Mouse (Mus musculus) brain, embryonic 18.5 days (tissue): Measurements from ENCODE around the gene Ccdc78.
"Not testable (repeated sequence)": the region's sequence is repeated elsewhere in the genome, so short reads cannot be mapped to it uniquely, and the experiment has no call there.

Experiments used
- DNase-seq: peaks from one replicate; pipeline ENCODE4 v3.0.0-alpha.2; 2012; ENCODE audit warnings: low read depth, low spot score

The Ccdc78 gene

DNA sequence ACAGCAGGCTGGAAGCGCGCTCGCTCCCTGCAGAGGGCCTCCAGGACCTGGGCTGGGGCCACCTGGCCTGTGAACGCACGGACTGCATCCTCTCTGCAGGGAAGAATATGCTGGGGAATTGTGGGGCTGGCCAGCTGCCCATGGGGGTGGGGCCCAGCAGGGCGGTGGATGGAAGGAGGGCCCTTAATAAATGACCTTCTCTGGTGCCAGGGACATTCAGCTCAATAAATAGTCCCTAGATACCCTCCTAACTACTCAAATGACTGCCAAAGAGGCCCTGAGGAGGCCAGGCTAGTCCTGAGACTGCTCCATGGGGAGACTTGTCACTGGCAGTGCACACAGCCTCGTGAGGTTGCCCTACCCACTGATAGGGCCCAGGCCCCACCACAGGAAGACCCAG is 3.3 kb upstream of the Ccdc78 start:
- DNase-seq = no peak

DNA sequence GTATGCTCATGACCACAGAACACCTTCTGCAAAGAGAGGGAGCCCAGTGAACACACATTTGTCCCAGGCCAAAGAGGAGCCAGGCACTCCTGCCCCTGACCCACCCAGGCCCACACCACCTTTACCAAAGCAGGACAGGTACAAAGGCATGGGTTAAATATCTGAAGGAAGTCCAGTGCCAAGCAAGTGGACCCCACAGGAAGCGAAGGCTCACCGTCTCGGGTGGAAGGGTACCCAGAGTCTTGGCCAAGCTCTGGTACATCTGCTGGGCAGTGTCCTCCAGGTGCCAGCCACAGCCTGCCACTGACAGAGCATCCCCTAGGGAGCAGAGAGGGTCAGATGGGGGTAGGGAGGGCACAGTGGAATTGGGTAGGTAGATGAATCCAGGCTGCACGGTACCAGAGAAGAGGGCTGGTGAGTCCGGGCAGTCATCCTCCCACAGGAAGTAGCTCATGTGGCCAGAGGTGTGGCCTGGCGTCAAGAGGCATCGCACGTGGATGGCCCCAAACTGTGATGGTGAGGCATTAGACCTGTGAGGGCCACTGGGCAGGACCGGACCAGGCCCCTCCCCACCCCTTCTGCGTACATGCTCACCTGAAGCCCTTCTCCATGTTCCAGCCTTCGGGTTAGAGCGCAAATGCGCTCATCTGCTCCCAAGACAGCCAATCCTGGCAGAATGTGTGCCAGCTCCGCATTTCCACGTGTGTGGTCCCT is 2.4 kb upstream of the Ccdc78 start:
- DNase-seq = no peak

DNA sequence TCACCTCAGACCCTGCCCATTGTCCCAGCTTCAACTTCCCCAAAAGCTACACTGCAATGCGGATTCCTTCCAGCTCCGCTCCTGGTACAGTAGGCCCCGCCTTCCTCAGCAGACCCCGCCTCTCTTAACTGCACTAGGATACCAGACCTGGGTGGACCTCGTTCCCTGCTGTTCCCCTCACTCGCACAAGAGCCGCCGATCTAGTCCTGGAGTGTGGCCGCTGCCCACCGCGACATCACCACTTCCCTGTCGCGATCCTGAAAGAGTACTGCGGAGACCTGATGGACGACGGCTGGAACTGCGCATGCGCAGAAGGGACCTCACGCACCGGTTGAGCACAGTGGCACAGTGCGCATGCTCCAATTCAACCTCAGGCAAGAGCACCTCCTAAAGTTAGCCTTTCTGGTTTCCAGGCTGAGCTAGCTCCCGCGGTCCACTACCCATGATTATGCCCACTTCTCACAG is 1.1 kb upstream of the Ccdc78 start, which contains the start of gene Haghl:
Gene Haghl, minus strand, starts transcription at position 393 of the 465 bp plus-strand sequence.
- DNase-seq = peak; percentile 85

DNA sequence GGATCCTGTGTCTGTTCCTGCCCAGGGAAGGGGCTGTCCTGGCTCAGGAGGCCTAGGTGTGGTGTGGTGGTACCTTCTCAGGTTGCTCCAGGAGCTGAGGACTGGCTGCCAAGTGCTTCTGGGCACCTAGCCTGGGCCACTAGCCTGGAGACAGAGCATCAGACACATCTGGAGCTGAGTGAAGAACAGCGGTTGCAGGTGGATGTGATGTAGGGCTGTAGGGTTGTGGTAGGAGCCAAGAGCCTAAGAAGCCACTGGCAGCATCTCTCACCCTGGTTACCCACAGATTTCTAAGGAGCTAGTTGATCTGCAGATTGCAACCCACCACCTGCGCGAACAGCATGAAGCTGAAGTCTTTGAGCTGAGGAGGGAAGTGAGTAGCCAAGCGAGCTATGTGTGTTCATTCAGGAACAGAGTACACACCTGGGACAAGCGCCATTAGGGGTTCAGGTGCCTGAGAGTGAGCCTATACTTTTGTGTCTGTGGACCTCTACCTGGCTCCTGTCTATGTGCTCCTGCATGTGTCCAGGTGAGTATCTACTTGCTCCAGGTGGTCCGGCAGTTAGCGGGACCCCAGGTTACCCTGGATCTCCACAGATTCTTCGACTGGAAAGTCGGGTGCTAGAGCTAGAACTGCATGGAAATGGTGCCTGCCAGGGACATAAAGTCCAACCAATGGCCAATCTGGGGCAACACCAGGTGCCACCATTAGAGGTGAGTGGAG is 563 bp downstream of the Ccdc78 start:
- no peak for DNase-seq

DNA sequence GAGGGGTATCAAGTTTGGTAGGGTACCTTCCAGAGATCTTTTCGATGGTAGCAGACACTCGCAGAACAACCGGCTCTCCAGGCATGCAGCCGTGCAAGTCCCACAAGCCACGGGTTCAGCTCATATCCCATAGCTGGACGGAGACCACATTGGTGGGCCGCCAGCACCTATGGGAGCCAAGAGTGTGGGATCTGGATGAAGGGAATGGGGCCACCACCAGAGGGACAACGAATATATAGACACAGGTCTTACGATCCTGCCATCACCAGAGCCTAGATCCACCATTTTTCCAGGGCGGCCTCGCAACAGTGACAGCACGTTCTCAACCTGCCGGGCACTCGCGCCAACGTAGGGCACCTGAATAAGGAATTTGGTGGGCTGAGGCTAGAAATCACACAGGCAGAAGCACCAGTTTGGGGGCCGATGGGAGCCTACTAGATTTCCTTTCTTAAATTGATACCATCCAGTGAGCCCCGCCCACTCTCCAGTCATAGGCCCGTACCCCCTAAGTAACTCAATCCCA is 5.0 kb downstream of the Ccdc78 start:
- no peak for DNase-seq

DNA sequence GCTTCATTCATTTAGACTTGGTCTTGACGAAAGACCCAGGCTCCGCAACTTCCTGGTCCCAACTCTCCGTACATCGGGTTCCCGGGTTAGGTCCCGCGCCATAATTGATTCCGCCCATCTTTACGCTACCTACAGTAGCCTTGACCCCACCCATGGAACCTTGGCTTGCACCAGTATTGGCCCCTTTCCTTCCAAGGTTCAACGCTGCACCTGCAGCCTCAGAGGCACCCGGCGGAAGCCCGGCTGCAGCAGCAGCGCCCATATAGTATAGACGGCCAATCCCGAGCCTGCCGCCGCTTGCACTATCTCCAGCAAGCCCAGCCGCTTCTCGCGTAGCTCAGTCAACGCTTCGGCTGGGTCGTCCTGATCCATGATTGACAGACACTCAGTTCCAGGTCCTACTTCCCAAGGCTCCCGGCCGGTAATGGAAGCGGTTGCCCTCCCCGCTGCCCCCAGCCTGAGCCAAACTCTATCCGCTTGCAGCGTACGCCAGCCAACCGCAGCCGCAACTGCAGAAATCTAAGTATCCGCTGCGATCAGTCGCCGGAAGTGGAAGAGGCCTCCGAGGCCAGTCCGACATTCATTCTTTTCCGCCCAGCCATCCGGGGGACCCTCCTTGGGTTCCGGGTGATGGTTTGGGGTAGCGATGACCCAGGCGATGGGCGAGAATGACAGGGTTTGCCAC is 5.6 kb downstream of the Ccdc78 start:
- DNase-seq = no peak

DNA sequence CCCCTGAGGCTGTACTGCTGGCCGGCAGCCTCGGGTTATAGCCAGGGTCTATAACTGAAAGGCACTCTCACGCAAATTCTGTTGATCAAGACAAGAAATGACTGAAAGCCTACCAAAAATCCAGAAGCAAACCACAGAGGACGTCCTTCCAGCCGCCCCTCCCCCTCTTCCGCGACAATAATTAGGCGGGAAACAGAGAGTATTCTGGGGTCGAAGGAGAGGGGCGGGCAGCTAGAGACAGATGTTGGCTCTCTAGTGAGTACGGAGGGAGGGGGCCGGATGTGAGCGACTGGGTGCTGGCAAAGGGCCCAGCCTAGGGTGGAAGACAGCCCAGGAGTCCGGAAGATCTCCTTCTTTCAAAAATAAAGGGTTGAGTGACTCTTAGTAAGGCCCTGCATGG is 6.2 kb downstream of the Ccdc78 start, which contains the start of gene Fam173a:
Gene Fam173a, minus strand, starts transcription at position 287 of the 400 bp plus-strand sequence.
- DNase-seq = no peak

DNA sequence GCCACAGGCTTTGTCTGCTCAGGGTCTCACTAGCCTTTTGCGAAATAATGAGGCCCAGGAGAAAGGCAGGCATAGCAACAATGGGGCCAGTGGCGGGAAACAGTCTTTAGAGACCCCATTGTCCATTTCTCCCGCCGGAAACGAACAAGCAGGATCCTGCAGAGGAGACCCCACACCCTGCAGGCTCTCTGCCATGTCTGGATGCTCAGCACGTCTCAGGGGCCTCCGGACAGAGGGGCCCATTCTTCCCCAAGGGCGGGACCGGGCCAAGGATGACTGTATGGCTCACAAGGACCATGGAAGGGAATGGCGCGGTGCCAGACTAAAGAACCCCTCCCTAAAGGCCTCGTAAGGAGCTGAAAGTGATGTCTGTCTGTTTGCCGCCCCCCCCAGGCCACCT is 7.8 kb downstream of the Ccdc78 start:
- no peak for DNase-seq

DNA sequence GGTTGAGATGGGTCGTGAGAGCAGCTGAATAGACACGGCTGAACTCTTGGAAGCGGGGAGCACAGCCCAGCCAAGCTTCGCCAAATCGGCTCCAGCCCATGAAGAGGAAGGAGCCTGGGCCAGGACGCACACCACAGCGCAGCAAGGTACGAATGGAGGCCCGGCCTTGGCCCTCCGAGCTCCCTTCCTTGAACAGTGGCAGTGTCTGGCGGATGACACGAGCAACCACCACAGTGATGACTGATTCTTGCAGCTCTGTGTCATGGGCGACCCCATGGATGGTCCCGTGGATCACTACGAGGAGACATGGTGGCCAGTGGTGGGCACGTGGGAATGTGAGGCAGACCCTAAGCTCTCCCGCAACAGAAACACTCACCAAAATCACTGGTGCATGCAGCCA is 8.6 kb downstream of the Ccdc78 start:
- no peak for DNase-seq

DNA sequence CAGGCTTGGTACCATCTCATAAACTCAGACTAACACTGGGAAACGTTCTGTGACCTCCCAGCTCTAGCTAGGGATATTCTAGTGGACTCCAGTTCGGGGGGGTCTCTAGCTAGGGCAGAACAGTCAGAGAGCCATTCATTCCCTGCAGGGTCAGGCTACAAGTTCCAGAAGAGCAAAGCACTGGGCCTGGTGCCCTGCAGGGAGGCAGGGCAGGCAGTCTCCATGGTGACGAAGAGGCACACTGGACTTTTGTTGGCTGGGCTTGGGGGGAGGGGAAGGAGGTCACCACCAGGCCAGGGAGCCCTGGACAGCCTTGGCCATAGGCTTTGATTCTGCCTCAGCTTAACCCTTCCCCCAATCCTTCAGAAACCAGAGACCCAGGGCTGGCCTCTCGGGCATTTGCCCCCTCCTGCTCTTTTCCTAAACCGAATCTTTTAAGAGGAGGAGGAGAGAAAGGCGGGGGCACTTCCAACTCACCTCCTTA is 9.3 kb downstream of the Ccdc78 start, which contains the start of gene AC134908.4:
Gene AC134908.4, minus strand, starts transcription at position 51 of the 484 bp plus-strand sequence.
- no peak for DNase-seq

DNA sequence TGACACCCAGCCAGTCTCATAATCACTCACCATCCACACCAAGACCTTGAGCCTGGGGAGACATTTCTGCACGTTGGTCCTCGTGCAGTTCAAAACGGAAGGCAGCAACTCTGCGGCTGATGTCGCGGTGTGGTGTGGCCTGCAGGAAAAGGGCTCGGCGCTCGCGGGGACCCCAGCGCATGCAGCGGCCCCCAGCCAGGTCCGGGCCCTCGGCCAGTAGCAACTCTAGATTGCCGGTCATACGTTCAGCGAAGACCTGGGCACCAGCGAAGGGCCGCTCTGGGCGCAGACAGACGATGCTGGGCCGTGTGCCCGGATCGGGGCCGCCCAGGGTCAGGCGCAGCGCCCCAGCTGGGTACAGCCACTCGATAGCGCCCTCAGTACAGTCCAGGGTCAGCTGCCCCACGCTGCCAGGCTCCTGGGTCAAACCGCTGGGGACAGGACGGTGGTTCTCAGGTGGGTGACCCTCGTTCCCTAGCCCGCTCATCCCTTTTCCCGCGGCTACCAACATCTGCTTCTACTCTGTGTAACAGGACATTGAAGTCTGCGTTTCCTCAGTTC is 9.9 kb downstream of the Ccdc78 start:
- no peak for DNase-seq

DNA sequence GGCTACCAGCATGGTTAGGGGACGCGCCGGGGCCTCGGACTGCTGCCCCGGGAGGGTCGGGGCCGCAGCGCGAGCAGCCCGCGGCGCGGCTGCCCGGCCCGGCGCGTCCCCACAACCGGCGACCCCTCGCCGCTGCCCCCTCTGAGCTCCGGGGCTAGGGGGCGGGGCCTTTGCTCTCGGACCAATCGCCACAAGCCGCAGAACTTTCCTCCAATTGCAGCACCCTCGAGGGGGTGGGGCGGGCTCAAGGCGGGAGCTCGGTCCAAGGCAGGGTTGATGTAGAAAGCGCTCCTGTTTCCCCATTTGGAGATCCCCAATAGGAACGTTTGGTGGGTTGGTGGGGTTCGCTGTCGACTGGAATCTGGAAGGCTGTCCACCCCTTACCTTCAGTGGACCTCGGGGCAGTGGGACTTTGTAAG is 10.6 kb downstream of the Ccdc78 start, which contains the start of gene Metrn:
Gene Metrn, minus strand, starts transcription at position 186 of the 419 bp plus-strand sequence.
- no peak for DNase-seq

DNA sequence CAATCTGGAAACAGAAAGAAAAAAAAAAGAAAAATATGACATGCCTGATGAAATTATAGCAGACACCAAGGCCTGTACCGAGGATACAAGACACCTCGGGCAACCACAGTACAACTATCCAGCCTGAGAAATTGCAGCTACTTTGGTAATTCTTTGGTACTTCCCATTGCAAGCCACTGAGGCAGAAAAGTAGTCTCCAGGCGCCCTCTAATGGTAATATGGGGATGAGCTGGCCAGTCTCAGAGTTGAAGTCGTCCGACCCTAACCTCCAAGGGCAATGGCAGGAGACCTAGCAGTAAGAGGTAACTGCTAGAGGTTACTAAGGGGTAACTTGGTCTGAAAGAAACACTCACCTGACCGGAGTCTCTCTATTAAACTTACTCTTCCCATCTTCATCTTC is 14.6 kb downstream of the Ccdc78 start:
- no peak for DNase-seq

DNA sequence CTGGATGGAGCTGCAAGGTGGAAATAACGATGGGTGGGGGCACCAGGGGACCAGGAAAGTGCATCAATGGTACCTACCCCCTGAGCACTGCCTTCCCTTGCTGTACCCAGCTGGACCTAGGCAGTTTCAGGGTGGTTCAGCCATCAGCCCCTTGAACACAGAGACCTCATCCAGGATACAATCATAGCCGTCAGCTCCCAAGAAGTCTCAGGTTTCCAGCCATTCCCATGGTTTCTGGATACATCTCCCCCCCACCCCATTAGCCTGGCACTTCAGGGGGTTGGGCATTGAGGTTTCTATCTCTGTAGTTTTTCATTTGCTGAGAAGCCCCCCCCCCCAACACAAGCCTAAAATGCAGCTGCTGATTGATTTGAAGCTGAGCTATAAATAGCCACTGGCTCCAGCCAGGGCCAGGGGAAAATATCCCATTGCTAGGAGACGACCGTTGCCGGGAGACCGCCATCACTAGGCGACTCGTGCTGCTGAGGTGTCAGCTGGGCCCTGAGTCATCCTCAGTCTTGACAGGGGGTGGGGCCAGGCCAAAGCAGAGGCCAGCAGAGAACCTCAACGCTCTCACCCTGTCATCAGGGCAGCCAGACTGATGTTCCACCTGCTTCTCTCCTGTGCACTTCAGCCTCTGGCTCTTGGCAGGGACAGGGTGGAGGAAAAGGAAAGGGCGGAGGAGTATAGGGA is 16.6 kb downstream of the Ccdc78 start:
- no peak for DNase-seq

DNA sequence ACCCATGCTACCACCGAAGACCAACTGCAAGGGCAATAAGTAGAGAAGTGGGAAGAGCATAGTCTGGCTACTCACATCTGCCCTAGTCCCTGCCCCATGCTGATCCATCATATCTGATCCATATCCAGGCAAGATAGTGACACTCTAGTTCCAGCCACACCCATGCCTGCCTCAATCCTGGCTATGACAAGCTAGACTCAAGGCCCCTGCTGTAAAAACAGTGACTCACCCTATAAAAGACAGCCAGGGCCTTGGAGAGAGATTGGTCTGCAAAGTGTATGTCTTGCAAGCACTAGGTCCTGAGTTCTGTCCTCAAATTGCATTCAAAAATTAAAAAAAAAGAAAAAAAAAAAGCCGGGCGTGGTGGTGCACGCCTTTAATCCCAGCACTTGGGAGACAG is 20.1 kb downstream of the Ccdc78 start:
- DNase-seq = no peak

DNA sequence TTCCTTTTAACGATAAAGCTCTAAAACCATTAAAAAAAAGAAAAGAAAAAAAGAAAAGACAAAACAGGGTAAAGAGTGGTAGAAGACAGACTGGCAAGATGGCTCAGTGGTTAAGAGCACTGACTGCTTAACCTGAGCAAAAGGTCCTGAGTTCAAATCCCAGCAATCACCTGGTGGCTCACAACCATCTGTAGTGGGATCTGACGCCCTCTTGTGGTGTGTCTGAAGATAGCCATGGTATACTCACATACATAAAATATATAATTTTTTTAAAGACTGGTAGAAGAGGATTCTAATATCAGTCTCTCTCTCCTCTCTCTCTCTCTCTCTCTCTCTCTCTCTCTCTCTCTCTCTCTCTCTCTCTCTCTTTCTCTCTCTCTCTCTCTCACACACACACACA is 21.1 kb downstream of the Ccdc78 start:
- DNase-seq = not testable (repeated sequence)

DNA sequence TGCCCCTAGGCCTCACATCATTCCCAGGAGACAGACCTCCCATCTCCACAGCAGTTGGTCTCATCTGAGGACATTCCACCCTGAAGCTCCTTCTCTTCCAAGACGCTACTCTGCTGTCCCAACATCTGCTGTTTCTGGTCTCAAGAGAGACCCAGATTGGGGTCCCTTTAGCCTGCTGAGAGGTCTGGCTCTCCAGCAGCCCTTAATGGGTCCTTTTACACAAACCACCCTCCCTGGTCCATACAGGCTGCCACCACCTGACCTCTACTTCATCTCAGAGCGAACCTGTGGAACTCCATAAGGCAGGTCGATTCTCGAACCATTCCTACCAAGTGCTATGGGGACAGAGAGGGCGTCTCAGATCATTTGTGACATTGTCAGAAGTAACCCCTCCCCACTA is 21.6 kb downstream of the Ccdc78 start:
- DNase-seq = no peak

DNA sequence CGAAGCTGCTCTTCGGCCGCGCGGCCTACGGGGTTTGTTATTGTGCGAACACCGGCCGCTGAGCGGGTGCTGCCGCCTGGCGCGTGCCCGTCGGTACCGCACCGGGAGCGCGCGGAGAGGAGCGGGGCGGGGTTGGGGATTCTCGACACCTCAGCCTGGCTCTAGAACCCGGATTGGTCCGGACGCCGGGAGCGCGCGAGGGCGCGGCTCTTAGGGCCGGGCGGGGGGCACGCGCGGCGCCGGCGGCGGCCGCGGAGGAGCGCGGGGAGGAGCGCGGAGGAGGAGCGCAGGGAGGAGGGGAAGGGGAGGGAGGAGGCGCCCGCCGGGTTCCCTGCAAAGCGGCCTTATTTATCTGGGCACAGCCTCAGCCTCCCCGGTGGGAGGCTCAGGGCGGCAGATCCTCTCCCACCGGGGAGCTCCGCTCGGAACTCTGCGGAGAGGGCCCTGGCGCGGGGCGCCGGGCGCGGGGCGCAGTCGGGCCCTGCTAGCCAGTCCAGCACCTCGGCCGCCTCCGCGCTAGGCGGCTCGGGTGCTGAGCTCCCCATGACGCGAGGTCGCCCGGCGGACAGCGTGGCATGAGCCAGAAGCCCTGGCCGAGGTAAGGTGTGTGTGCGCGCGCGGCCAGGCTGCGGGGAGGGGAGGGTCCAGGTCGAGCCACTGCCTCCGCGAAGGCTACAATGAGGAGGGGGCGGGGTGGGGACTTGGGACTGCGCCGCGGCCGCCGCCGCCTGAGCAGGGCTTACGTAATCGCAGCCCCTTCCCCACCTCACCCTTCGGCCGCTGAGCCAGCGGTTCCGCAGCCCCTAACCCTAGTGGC is 22.6 kb downstream of the Ccdc78 start, which contains the start of gene Fbxl16:
Gene Fbxl16, plus strand, starts transcription at position 297 of the 817 bp plus-strand sequence.
- peak; percentile 90 for DNase-seq

DNA sequence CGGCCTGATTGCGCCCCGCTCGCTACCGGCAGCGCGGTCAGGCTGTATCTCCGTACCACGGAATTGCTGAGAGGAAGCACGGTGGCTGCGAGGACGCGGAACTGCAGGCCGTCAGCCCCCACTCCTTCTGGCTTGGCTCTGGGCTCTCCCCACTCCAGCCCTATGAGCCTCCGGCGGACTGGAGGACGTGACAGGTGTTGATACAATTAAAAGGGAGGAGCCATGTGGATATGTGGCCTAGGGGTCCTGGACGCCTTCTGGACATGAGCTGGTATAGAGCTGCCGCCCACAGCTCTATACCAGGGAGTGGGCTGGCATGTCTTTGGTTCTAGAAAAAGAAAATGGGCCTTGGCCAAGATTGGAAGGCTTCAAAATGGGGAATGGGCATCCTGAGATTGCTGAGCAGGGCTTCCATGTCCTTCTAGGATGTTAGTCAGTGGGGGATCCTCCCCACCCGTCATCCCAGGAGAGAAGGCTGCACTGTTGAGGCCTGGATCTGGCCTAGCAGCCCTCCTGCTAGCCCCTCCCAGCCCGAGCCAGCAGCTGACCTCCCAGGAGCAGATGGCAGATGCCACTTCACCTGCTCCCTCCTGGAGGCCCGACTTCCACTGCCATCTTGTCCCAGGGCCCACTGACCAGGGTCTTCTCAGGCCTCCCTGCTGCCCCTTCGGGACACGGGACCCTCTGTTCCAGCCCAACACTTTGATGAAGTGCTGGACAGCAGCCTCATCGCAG is 23.4 kb downstream of the Ccdc78 start:
- DNase-seq = no peak
